Mouse (Mus musculus): ENCODE measurements at regions not wholly inside any gene's neighbourhood (a gene's known extent, or its start where the extent isn't known, plus 50 kb on each side); places are given as distances from the start of the nearest gene placed in this dataset.

- TF ChIP-seq CTCF (IDR thresholded peaks at IDR 0.05; ENCODE audit: control insufficient read depth, insufficient read depth, insufficient read length): no peak
- no peak for TF ChIP-seq MAX (IDR thresholded peaks at IDR 0.05)
- no peak for TF ChIP-seq MYOG (IDR thresholded peaks at IDR 0.05; ENCODE audit: control insufficient read depth, extremely low read depth, insufficient read length)
- no peak for TF ChIP-seq MYOD1 (IDR thresholded peaks at IDR 0.05; ENCODE audit: control insufficient read depth, insufficient read length, low read depth)
- TF ChIP-seq USF1 (IDR thresholded peaks at IDR 0.05; ENCODE audit: low read depth): no peak
- no peak for TF ChIP-seq FOSL1 (IDR thresholded peaks at IDR 0.05; ENCODE audit: insufficient read depth, low read length, poor library complexity, severe bottlenecking)
Measured at GRCm38 (mm10) chr1:77233010-77233409, 281.9 kb downstream of the Epha4 start.

Data from C2C12 (cell line).